Mouse (Mus musculus): Measurements from ENCODE around the gene Thsd7b.
"Not testable (repeated sequence)": the region's sequence is repeated elsewhere in the genome, so short reads cannot be mapped to it uniquely, and the experiment has no call there.

The Thsd7b gene

DNA sequence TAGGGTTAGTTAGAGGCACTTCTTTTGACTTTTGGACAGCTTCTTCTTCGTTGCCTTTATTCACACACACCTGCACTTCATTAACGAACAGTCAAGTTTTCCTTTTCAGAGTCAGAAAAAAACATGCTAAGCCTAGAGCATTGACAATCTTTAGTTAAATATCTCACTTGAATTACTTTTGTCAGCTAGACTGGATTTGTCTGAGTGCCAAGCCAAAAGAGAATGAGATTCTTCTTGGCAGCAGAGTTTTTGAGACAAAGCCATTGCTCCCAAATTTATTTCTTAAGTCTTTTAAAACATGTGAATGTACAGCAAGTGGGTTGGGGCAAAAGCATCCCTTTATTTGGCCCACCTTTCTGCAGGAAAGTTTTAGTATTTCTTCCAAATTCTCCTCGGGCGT lies 362.0 kb downstream of the Thsd7b start:
- no peak for DNase-seq (ENCODE audit: low read depth, low spot score)

DNA sequence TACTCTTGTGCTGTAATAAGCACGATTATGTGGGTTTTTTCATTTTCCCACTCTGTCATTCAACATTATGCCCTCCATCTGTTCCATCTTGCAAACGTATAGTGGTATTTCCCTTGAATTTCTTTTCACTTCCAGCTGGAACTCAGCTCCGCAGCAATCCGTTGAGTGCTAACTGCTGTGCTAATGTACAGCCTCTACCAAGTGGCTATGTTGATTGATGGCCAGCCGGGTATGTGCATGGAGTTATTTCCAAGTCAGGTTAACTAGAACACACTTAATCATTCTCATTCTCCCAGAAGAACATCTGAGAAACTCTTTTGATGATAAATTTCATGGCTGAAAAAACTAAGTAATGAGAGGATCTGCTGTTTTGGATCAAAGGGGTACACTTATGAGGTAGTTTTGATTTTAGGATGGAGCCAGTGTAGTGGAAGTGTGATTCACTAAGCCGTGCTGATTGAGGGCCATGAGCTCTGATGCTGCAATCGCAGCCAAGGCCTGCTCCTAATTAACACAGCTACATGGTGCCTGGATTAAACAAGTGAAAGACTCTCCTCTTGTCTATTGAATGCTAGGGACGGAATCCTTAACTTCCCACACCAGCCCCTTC lies 371.3 kb downstream of the Thsd7b start:
- DNase-seq (ENCODE audit: low read depth, low spot score): no peak

DNA sequence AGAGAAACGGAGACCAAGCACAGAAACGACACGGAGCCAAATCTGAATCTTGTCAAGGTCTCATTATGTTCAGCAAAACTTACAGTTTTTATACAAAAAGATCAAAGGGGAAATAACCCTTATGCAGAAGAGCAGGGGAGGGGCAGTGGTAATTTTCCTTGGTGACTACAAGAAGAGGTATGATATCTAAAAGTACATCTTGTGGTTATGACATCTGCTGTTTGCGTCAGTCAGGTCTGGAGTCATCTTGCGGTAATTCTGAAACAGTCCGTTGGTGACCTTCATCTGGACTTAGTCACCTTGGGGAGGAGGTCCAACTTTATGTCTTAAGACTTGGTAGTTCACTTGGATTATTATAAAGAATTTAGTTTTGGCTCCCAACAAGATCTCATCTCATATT lies 378.3 kb downstream of the Thsd7b start:
- not testable (repeated sequence) for DNase-seq (ENCODE audit: low read depth, low spot score)

GRCm38 (mm10) chr1:129658045-129658444 lies 384.9 kb downstream of the Thsd7b start:
- no peak for DNase-seq (ENCODE audit: low read depth, low spot score)

DNA sequence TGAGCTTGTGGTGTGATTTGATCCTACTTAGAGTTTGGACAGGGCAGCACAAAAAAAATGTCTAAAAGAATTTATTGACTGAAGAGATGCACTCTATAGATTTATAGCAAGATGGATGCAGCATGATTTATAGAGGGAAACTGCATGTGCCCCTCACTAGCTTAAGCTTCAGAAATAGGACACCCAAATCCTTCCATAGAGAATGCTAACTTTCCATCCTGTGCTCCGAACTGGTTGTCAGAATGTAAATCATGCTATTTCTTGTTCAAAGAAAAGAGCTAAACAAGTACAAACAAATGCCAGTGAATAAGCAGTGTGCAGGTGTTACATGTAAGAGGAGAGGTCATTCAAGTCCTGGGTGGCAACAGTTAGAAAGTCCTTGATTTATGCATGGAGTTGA lies 402.8 kb downstream of the Thsd7b start:
- DNase-seq (ENCODE audit: low read depth, low spot score): no peak

DNA sequence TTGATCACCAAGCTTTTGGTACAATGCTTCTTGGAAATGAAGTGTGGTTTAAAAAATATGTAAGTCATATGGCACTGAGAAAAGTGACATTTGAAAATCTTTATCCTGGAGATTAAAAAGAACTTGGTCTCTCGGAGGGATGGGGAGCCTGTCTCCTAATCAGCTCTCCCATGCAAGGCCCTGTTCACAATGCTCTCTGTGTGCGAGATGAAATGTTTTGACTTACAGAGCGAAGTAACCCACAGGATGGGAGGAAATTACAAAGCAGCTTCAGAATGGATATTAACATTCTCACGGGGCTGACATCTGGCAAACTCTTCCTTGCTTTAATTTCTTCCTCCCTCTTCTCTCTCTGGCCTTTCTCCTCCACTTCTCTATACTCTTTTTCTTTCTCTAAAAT lies 405.7 kb downstream of the Thsd7b start:
- no peak for DNase-seq (ENCODE audit: low read depth, low spot score)

DNA sequence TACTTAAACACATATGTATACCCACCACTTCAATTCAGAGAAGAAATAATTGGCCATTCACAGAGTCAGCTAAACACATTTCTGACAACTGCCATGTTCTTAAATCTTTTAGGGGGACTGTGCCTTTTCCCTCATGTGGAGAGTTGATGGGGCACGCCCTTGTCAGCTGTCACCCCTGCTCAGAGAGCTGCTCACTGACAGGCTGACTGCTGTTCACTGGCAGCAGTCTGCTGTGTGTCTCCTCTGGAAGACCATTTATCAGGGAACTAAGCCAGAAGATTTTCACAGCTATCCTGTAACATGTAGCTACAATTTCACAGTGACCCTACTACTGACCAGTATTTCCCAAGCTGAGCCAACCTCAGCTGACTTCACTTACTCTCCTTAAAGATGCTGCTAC lies 432.6 kb downstream of the Thsd7b start:
- no peak for DNase-seq (ENCODE audit: low read depth, low spot score)

- DNase-seq (ENCODE audit: low read depth, low spot score): no peak
Observed at GRCm38 (mm10) chr1:129712706-129713105, 439.6 kb downstream of the Thsd7b start.

GRCm38 (mm10) chr1:129713571-129713970 lies 440.5 kb downstream of the Thsd7b start:
- no peak for DNase-seq (ENCODE audit: low read depth, low spot score)

- DNase-seq (ENCODE audit: low read depth, low spot score): no peak
Observed at GRCm38 (mm10) chr1:129719592-129719991, 446.5 kb downstream of the Thsd7b start.

DNA sequence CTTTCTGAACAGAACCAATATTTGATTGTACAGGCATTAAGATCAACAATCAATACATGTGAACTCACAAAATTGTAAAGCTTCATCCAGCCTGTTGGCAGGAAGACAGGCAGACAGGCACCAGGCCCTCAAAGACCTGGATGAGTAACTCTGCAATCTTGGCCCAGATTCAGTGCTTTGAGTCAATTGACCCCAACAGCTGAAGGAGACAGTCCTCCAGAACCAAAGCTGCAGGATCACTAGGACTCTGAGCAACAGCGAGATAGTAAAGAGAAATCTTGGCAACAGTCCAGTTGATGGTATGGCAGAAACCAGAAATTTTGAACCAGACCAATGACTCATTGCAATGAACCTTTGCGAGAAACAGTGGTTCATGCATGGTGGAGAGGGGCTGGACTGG lies 458.9 kb downstream of the Thsd7b start:
- no peak for DNase-seq (ENCODE audit: low read depth, low spot score)

DNA sequence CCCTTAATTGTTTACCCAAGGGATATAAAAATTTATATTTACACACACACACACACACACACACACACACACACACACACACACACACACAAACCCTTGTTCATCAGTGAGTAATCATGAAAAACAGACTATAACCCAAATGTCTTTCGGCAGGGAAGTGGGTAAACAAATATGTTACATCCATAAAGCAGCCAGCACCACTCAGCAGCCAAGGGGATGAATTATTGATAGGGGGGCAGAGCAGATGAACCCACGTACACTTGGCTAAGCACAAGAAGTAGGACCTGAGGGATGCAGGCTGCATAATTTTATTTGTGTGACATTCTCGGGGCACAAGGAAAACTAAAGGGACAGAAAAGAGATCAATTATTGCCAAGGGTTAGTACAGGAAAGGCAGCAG lies 474.5 kb downstream of the Thsd7b start:
- DNase-seq (ENCODE audit: low read depth, low spot score): no peak

GRCm38 (mm10) chr1:129756548-129757240 lies 483.6 kb downstream of the Thsd7b start:
- DNase-seq (ENCODE audit: low read depth, low spot score): no peak

GRCm38 (mm10) chr1:129759003-129759402 lies 485.9 kb downstream of the Thsd7b start:
- peak; percentile 23 for DNase-seq (ENCODE audit: low read depth, low spot score)

GRCm38 (mm10) chr1:129761234-129761633 lies 488.1 kb downstream of the Thsd7b start:
- no peak for DNase-seq (ENCODE audit: low read depth, low spot score)

GRCm38 (mm10) chr1:129764748-129765147 lies 491.6 kb downstream of the Thsd7b start:
- no peak for DNase-seq (ENCODE audit: low read depth, low spot score)

GRCm38 (mm10) chr1:129777055-129777454 lies 504.0 kb downstream of the Thsd7b start:
- no peak for DNase-seq (ENCODE audit: low read depth, low spot score)

DNA sequence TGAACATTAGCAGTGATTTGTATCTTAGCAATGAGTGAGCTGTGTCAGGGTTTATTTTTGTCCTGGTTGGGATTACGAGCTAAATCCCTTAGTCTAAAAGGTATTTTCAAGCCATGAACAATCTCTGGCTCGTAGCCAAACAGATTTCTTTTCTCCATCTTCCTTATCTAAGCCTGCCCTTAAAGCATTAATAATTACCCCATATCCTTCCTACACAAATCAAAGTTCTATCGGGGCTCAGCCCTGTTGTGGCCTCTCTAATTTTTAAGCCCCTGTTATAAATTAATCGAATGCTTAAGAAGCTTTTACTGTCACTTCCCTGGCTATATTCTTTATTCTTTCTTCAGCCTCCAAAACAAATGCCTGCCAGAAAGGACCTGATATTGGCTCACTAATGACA lies 506.4 kb downstream of the Thsd7b start:
- no peak for DNase-seq (ENCODE audit: low read depth, low spot score)

- no peak for DNase-seq (ENCODE audit: low read depth, low spot score)
Observed at GRCm38 (mm10) chr1:129780589-129780988, 507.5 kb downstream of the Thsd7b start.

DNA sequence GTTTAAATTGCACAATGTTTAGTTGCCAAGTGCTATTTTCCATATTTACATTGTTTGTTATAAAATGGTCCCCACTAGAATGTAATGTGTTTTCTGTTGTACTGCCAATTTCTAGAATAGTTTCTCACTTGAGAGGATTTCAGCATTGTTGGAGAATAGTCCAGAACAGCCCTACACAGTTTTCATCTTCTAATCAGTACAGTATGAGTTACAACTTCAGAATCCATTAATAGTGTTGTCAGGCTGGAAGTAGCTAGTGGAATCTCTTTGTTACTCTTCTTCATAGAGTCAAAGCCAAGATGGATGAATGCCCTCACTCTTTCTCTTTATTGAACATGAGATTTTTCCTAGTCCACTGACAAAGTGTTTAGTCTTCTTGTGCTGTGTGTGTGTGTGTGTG lies 525.4 kb downstream of the Thsd7b start:
- no peak for DNase-seq (ENCODE audit: low read depth, low spot score)

DNA sequence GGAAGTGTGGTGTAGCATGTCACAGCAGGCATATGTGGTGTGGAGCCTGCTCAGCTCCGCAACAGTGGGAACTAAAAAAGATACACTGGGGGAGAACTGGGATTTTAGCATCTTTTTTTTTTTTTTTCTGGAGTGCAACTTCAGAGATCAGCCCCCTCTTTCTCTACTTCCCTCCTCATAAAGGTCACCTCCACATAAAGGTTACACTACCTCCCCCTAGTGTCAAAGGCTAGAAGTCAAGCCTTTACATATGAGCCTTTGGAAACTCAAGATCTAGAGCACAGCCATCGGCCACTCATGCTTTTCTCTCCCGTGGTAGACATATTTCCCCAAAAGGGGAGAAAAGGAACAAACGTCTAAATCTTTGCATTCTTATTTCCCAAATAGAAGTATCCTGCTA lies 553.8 kb downstream of the Thsd7b start:
- peak; percentile 27 for DNase-seq (ENCODE audit: low read depth, low spot score)

GRCm38 (mm10) chr1:129837324-129837723 lies 564.2 kb downstream of the Thsd7b start:
- no peak for DNase-seq (ENCODE audit: low read depth, low spot score)

DNA sequence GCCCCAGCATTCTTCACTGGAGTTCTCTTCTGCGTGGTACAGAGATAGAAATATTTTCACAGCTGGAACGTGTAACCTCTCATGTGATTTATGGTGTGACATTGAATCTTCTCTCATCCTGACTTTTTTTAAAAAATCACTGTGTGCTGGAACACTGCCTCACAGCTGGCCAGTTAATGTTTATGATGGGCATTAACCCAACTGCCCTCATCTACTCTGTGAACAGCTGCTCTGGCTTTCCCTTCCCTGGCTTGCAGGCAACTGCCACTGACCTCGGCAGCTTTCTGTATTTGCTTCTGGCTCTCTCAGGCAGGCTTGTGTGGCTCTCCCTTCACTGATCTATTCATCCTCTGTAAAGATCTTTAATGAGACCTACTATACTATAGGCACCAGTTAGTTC lies 564.7 kb downstream of the Thsd7b start:
- DNase-seq (ENCODE audit: low read depth, low spot score): no peak

GRCm38 (mm10) chr1:129838486-129838885 lies 565.4 kb downstream of the Thsd7b start:
- DNase-seq (ENCODE audit: low read depth, low spot score): no peak

Data from ZHBTc4 (cell line).